Mouse (Mus musculus): ENCODE measurements at regions not wholly inside any gene's neighbourhood (a gene's known extent, or its start where the extent isn't known, plus 50 kb on each side); places are given as distances from the start of the nearest gene placed in this dataset.

DNA sequence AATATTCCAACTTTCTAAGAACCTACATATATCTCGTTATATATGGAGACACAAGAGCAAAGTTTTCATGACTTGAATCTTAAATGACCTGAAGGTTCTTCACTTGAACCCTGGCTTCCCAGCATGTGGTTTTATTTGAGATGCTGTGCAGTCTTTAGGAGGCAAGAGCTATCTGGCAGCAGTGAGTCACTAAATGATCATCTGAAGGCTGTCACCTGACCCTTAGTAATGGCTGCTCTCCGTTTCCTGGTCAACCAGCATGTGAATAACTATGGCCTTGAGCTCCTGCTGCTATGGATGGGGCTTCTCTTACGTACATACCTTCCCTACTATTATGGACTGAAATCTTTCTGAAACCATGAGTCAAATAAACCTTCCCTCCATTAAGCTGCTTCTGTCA lies 149.8 kb upstream of the Zpld1 start:
- no peak for DNase-seq (ENCODE audit: low spot score)
- Histone ChIP-seq H3K9ac (ENCODE audit: low read depth, low read length) (no peak overlapping the region), H3K4me1 (replicated peaks; ENCODE audit: insufficient read depth, low read length) (no peaks in the 10 kb centered on the region), H3K27me3 (ENCODE audit: insufficient read depth, low read length) (no peaks in the 10 kb centered on the region), H3K36me3 (ENCODE audit: insufficient read depth, low read length) (no peaks in the 10 kb centered on the region), H3K4me2 (ENCODE audit: low read length) (no peak overlapping the region), H3K4me3 (replicated peaks; ENCODE audit: low read depth, low read length) (no peak overlapping the region), H3K27ac (no peak overlapping the region), H3K9me3 (replicated peaks; ENCODE audit: low read length) (no peaks in the 10 kb centered on the region)
- no peak for ATAC-seq (replicated peaks; ENCODE audit: low FRiP score, low read depth)
- no peak for TF ChIP-seq CTCF (IDR thresholded peaks at IDR 0.05; ENCODE audit: low read depth)
- WGBS, result 82% methylated on average over 3 of the region's 3 CpGs

DNA sequence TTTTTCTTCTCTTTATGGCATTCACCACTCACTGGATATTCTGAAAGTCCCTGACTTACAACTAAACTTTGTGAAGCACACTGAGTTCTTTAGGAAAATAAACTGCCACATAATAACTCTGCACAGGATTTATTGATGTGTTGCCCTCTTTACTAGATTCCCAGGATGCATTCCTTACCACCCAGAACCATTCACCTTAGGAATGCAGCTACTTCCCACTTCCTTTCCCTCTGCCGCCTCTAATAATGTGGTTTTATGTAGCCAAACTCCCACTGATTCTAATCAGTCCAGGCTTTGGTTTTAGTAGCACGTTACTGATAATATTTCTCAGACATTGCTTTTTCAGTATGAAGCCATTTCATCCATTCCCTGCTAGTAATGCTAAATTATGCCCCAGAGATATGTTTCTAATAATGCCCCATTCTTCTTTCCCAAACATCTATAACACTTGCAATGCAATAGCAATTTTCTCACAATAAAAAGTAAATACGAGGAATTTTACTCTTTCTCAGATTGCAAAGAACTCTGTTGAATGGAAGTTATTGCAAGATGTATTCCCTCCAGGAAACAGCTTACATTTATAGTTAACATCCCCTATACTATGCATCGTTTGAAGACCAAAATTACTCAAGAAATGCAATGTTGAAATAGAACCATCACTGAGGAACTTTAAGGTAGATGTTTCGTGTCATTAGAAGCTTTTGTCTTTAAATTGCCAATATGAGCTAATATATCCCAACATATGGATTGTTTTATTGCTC lies 145.2 kb upstream of the Zpld1 start:
- no peak overlapping the region for H3K4me3 ChIP-seq (replicated peaks; ENCODE audit: low read depth, low read length)

GRCm38 (mm10) chr16:55435139-55435968 lies 137.6 kb upstream of the Zpld1 start:
- WGBS, result 47% methylated on average over 4 of the region's 4 CpGs
- H3K36me3 ChIP-seq (ENCODE audit: insufficient read depth, low read length), result no peaks in the 10 kb centered on the region
- TF ChIP-seq CTCF (IDR thresholded peaks at IDR 0.05; ENCODE audit: low read depth), result no peak
- no peak overlapping the region for H3K9ac ChIP-seq (ENCODE audit: low read depth, low read length)
- ATAC-seq (replicated peaks; ENCODE audit: low FRiP score, low read depth), result no peak
- DNase-seq (ENCODE audit: low spot score), result peak; percentile 25
- H3K27me3 ChIP-seq (ENCODE audit: insufficient read depth, low read length), result no peaks in the 10 kb centered on the region
- H3K4me2 ChIP-seq (ENCODE audit: low read length), result no peak overlapping the region
- H3K27ac ChIP-seq, result no peak overlapping the region
- H3K4me1 ChIP-seq (replicated peaks; ENCODE audit: insufficient read depth, low read length), result no peaks in the 10 kb centered on the region
- no peaks in the 10 kb centered on the region for H3K9me3 ChIP-seq (replicated peaks; ENCODE audit: low read length)
- no peak overlapping the region for H3K4me3 ChIP-seq (replicated peaks; ENCODE audit: low read depth, low read length)

More for the DNA sequence above, 145.2 kb upstream of the Zpld1 start:
- Histone ChIP-seq H3K9me3 (replicated peaks; ENCODE audit: low read length) (no peaks in the 10 kb centered on the region), H3K9ac (ENCODE audit: low read depth, low read length) (no peak overlapping the region), H3K4me2 (ENCODE audit: low read length) (no peak overlapping the region), H3K27me3 (ENCODE audit: insufficient read depth, low read length) (no peaks in the 10 kb centered on the region), H3K36me3 (ENCODE audit: insufficient read depth, low read length) (no peaks in the 10 kb centered on the region), H3K27ac (no peak overlapping the region), H3K4me1 (replicated peaks; ENCODE audit: insufficient read depth, low read length) (no peaks in the 10 kb centered on the region)
- no peak for TF ChIP-seq CTCF (IDR thresholded peaks at IDR 0.05; ENCODE audit: low read depth)
- ATAC-seq (replicated peaks; ENCODE audit: low FRiP score, low read depth), result no peak
- WGBS, result 55% methylated on average over 5 of the region's 5 CpGs
- no peak for DNase-seq (ENCODE audit: low spot score)

DNA sequence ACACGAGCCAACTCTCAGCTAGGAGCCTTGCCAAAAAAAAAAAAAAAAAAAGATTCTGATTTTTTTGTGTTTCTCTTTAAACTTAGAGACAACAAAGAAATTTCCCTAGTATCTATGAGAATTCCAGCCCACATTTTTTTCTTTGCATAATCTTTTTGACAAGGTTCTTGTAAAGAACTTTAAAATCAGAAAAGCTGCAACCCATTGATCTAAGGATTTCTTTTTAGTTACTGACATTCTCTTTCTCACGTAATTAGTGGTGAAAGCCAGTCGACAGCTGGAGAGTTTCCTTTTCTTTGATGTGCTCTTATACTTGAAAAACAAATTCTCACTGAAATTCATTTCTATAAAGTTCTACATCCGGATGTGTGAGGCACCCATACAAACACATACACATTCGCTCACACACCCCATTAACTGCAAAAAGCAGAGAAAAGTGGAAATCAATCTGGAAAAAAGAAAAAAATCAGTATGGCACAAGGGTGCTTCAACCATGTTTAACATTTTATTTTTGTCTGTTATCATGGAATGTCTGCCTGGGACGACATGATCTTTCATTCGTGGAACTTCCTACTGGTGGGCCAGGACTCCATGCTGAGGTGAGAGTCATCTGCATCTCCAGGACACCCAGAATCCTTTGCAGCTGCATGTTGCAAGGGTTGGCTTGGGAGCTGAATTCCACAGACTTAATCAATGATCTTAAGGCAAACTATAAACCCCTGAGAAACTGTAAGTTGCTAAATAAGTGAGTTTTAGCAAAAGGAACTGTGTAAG lies 124.0 kb upstream of the Zpld1 start:
- Histone ChIP-seq H3K9ac (ENCODE audit: low read depth, low read length) (no peak overlapping the region), H3K9me3 (replicated peaks; ENCODE audit: low read length) (no peaks in the 10 kb centered on the region), H3K27me3 (ENCODE audit: insufficient read depth, low read length) (no peaks in the 10 kb centered on the region), H3K27ac (no peak overlapping the region), H3K36me3 (ENCODE audit: insufficient read depth, low read length) (no peaks in the 10 kb centered on the region), H3K4me2 (ENCODE audit: low read length) (no peak overlapping the region), H3K4me1 (replicated peaks; ENCODE audit: insufficient read depth, low read length) (no peaks in the 10 kb centered on the region), H3K4me3 (replicated peaks; ENCODE audit: low read depth, low read length) (no peak overlapping the region)
- 44% methylated on average over 7 of the region's 7 CpGs for WGBS
- ATAC-seq (replicated peaks; ENCODE audit: low FRiP score, low read depth) (no peak), DNase-seq (ENCODE audit: low spot score) (peak; percentile 32)
- TF ChIP-seq CTCF (IDR thresholded peaks at IDR 0.05; ENCODE audit: low read depth), result no peak

DNA sequence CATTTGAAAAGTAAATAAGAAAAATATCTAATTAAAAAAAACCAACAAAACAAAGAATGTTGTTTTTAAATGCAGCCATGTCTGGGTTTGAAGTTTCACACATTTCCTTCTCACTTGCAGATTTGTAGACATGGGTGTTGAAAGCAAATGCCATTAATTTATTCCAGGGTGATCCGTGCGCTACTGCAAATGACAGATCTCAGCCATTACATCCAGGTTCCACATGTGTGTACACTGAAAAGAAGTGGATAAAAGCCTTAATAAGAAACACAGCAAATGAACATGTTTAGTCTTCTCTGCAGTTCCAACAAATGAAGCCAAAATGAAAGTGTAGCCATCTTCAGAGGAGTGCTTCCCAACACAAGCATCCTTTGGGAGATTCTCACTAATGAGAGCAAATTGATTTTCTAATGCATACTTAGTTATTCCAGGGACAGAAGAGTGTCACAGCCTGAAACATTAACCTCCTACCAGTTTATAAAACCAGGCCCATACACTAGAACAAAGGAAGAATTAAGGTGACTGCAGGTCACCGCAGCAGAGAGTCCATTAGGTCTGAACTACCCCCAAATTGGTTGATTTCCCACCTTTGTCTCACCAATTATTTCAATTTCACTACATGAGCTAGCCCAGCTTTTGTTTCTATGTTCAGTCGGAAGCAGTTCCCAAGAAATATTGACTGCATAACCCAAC lies 123.2 kb upstream of the Zpld1 start:
- H3K4me2 ChIP-seq (ENCODE audit: low read length), result no peak overlapping the region
- H3K4me1 ChIP-seq (replicated peaks; ENCODE audit: insufficient read depth, low read length), result no peaks in the 10 kb centered on the region
- H3K27me3 ChIP-seq (ENCODE audit: insufficient read depth, low read length), result no peaks in the 10 kb centered on the region
- no peak overlapping the region for H3K4me3 ChIP-seq (replicated peaks; ENCODE audit: low read depth, low read length)
- ATAC-seq (replicated peaks; ENCODE audit: low FRiP score, low read depth), result no peak
- H3K9me3 ChIP-seq (replicated peaks; ENCODE audit: low read length), result no peaks in the 10 kb centered on the region
- H3K9ac ChIP-seq (ENCODE audit: low read depth, low read length), result no peak overlapping the region
- TF ChIP-seq CTCF (IDR thresholded peaks at IDR 0.05; ENCODE audit: low read depth), result no peak
- 58% methylated on average over 4 of the region's 4 CpGs for WGBS
- H3K27ac ChIP-seq, result peak overlapping the region; percentile 19; the same call in 1 of the 2 replicates
- DNase-seq (ENCODE audit: low spot score), result no peak
- no peaks in the 10 kb centered on the region for H3K36me3 ChIP-seq (ENCODE audit: insufficient read depth, low read length)

DNA sequence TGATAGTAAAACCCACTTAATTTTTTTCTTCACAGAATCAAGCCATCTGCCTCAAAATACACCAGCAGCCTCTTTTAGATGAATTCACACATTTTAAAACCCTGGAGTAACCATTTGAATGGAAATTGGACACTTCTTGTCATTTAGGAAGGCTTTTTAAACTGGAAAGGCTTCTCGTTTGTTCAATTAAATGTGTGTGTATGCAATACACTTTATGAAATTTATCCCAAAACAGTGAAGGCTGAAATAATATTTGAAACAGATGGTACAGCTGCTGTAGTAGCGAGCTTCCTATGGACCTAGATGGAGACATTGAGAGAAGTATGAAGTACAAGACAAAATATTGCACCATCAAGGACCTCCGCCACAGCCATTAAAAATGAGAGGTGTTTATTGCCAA lies 121.1 kb upstream of the Zpld1 start:
- WGBS, result 87% methylated on average over 3 of the region's 3 CpGs
- Histone ChIP-seq H3K27me3 (ENCODE audit: insufficient read depth, low read length) (no peaks in the 10 kb centered on the region), H3K4me1 (replicated peaks; ENCODE audit: insufficient read depth, low read length) (no peaks in the 10 kb centered on the region), H3K36me3 (ENCODE audit: insufficient read depth, low read length) (no peaks in the 10 kb centered on the region), H3K9ac (ENCODE audit: low read depth, low read length) (no peak overlapping the region), H3K4me3 (replicated peaks; ENCODE audit: low read depth, low read length) (no peak overlapping the region), H3K27ac (no peak overlapping the region), H3K4me2 (ENCODE audit: low read length) (no peak overlapping the region), H3K9me3 (replicated peaks; ENCODE audit: low read length) (no peaks in the 10 kb centered on the region)
- DNase-seq (ENCODE audit: low spot score), result no peak
- no peak for TF ChIP-seq CTCF (IDR thresholded peaks at IDR 0.05; ENCODE audit: low read depth)
- ATAC-seq (replicated peaks; ENCODE audit: low FRiP score, low read depth), result no peak
